Mouse (Mus musculus): Measurements from ENCODE around the gene Hhat. TPM values are rescaled to one million over a fixed set of nuclear protein-coding genes. Genes with fewer than 3 reads are reported as not detected.

Gene Hhat
- polyA plus RNA-seq, 1 experiment = 3.9 TPM

DNA sequence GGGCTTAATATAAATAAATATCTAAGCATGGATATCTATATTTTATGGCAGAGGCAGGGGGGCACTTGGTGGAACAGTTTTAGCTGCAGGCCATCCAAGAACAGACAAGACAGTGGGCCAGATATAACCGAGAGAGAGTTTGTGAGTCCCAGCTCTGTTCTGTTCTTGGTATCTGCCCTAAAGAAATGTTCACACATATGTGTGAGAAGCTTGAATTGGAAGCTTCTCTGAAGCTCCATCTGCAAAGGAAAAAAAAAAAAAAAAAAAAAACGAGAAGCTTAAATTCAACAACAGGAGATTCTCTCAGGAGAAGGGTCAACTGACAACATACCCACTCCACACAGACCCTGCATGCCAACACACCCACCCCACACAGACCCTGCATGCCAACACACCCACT lies 188.1 kb downstream of the Hhat start:
- Histone ChIP-seq H3ac (ENCODE audit: control insufficient read depth, insufficient read length, low read depth) (no peak overlapping the region), H3K79me3 (ENCODE audit: low read depth) (no peaks in the 10 kb centered on the region), H3K79me2 (ENCODE audit: control insufficient read depth, insufficient read depth) (no peaks in the 10 kb centered on the region), H3K27me3 (ENCODE audit: control insufficient read depth, insufficient read depth, insufficient read length) (no peaks in the 10 kb centered on the region), H3K36me3 (ENCODE audit: control insufficient read depth, insufficient read depth) (no peaks in the 10 kb centered on the region), H3K4me3 (ENCODE audit: insufficient read depth, poor library complexity, severe bottlenecking) (no peak overlapping the region)
- TF ChIP-seq CEBPB (IDR thresholded peaks at IDR 0.05; ENCODE audit: low read depth) = no peak
- TF ChIP-seq MAX (IDR thresholded peaks at IDR 0.05) = no peak
- TF ChIP-seq FOSL1 (IDR thresholded peaks at IDR 0.05; ENCODE audit: insufficient read depth, low read length, poor library complexity, severe bottlenecking) = no peak
- TF ChIP-seq CTCF (IDR thresholded peaks at IDR 0.05; ENCODE audit: control insufficient read depth, insufficient read depth, insufficient read length) = no peak

DNA sequence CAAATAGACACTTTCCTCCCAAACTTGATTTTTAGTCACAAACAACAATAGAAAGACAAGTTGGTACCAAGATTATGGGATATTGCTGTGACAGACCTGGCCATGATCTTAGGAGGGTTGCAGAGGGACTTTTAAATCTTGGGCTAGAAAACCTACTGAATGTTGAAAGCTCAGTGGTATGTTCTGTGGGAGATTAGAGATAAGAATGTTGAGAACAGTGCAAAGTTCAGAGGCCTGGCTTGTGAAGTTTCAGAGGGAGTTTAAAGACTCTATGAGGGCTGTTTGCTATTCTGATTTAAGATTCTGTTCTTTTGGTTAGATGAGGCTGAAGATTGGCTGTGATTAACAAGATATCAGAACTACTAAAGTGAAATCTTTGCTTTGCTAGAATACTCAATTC lies 206.3 kb downstream of the Hhat start:
- no peaks in the 10 kb centered on the region for H3K79me2 ChIP-seq (ENCODE audit: control insufficient read depth, insufficient read depth)
- no peaks in the 10 kb centered on the region for H3K79me3 ChIP-seq (ENCODE audit: low read depth)
- H3K36me3 ChIP-seq (ENCODE audit: control insufficient read depth, insufficient read depth) = no peaks in the 10 kb centered on the region
- no peak overlapping the region for H3ac ChIP-seq (ENCODE audit: control insufficient read depth, insufficient read length, low read depth)
- H3K4me3 ChIP-seq (ENCODE audit: insufficient read depth, poor library complexity, severe bottlenecking) = no peak overlapping the region
- TF ChIP-seq CTCF (IDR thresholded peaks at IDR 0.05; ENCODE audit: control insufficient read depth, insufficient read depth, insufficient read length) (no peak), USF1 (IDR thresholded peaks at IDR 0.05; ENCODE audit: low read depth) (no peak), FOSL1 (IDR thresholded peaks at IDR 0.05; ENCODE audit: insufficient read depth, low read length, poor library complexity, severe bottlenecking) (no peak), MAX (IDR thresholded peaks at IDR 0.05) (no peak), CEBPB (IDR thresholded peaks at IDR 0.05; ENCODE audit: low read depth) (no peak), MYOD1 (IDR thresholded peaks at IDR 0.05; ENCODE audit: control insufficient read depth, insufficient read length, low read depth) (no peak), MYOG (IDR thresholded peaks at IDR 0.05; ENCODE audit: control insufficient read depth, extremely low read depth, insufficient read length) (no peak)
- no peaks in the 10 kb centered on the region for H3K27me3 ChIP-seq (ENCODE audit: control insufficient read depth, insufficient read depth, insufficient read length)

DNA sequence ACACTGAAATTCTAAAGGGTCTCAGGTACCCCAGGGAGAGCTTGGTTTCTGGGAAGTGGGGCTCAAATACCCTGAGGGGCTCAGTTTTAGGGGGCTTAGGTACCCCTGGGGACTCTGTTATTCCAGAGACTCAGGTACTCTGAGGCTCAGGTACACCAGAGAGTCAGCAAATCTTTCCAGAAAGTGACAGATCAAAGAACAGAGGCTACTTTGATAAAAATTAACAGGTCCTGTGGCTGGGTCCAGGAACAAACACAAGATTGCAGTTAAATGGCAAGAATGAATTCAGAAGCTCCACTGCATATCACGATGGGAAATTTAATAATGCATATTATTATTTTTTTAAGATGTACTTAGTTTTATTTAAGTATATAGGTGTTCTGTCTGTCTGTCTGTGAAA lies 211.7 kb downstream of the Hhat start:
- Histone ChIP-seq H3K79me2 (ENCODE audit: control insufficient read depth, insufficient read depth) (no peaks in the 10 kb centered on the region), H3K36me3 (ENCODE audit: control insufficient read depth, insufficient read depth) (no peaks in the 10 kb centered on the region), H3K79me3 (ENCODE audit: low read depth) (no peaks in the 10 kb centered on the region), H3ac (ENCODE audit: control insufficient read depth, insufficient read length, low read depth) (no peak overlapping the region), H3K27me3 (ENCODE audit: control insufficient read depth, insufficient read depth, insufficient read length) (no peaks in the 10 kb centered on the region), H3K4me3 (ENCODE audit: insufficient read depth, poor library complexity, severe bottlenecking) (no peak overlapping the region)
- TF ChIP-seq MYOG (IDR thresholded peaks at IDR 0.05; ENCODE audit: control insufficient read depth, extremely low read depth, insufficient read length) = no peak
- no peak for TF ChIP-seq MYOD1 (IDR thresholded peaks at IDR 0.05; ENCODE audit: control insufficient read depth, insufficient read length, low read depth)
- no peak for TF ChIP-seq CEBPB (IDR thresholded peaks at IDR 0.05; ENCODE audit: low read depth)
- TF ChIP-seq CTCF (IDR thresholded peaks at IDR 0.05; ENCODE audit: control insufficient read depth, insufficient read depth, insufficient read length) = no peak
- TF ChIP-seq FOSL1 (IDR thresholded peaks at IDR 0.05; ENCODE audit: insufficient read depth, low read length, poor library complexity, severe bottlenecking) = no peak
- no peak for TF ChIP-seq USF1 (IDR thresholded peaks at IDR 0.05; ENCODE audit: low read depth)
- no peak for TF ChIP-seq MAX (IDR thresholded peaks at IDR 0.05)

DNA sequence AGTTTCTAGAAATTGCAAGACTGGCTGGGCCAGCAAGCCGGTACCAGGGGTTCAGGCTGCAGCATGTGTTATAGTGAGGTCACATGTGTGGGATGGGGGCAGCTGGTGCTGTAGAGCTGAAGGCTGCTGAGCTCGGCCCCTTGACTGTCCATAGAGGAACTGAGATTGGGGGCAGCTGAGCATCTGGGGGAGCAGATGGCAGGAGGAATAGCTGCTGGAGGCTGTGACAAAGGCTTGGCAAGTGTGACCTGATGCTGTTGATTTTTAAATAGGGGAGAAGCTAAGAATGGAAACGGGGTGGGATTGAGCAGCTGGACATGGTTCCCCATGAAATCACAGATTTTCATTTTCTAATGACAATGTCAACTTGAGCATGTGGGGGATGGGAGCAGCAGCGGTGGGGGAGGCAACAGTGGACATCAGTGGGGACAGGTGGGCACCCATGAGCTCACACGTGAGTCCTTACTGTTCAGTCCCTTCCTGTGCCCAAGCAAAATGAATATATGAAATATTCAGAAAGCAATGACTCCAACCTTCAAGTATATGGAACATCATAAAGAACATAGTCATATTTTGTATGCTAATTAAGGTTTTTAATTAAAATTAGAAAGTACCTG lies 212.9 kb downstream of the Hhat start:
- H3K36me3 ChIP-seq (ENCODE audit: control insufficient read depth, insufficient read depth) = no peaks in the 10 kb centered on the region
- H3K79me2 ChIP-seq (ENCODE audit: control insufficient read depth, insufficient read depth) = no peaks in the 10 kb centered on the region
- H3K79me3 ChIP-seq (ENCODE audit: low read depth) = no peaks in the 10 kb centered on the region
- H3K27me3 ChIP-seq (ENCODE audit: control insufficient read depth, insufficient read depth, insufficient read length) = no peaks in the 10 kb centered on the region
- no peak for TF ChIP-seq FOSL1 (IDR thresholded peaks at IDR 0.05; ENCODE audit: insufficient read depth, low read length, poor library complexity, severe bottlenecking)
- no peak for TF ChIP-seq MYOD1 (IDR thresholded peaks at IDR 0.05; ENCODE audit: control insufficient read depth, insufficient read length, low read depth)
- no peak for TF ChIP-seq CEBPB (IDR thresholded peaks at IDR 0.05; ENCODE audit: low read depth)
- TF ChIP-seq CTCF (IDR thresholded peaks at IDR 0.05; ENCODE audit: control insufficient read depth, insufficient read depth, insufficient read length) = no peak
- TF ChIP-seq MAX (IDR thresholded peaks at IDR 0.05) = no peak
- TF ChIP-seq USF1 (IDR thresholded peaks at IDR 0.05; ENCODE audit: low read depth) = no peak
- no peak for TF ChIP-seq MYOG (IDR thresholded peaks at IDR 0.05; ENCODE audit: control insufficient read depth, extremely low read depth, insufficient read length)
- H3K4me3 ChIP-seq (ENCODE audit: insufficient read depth, poor library complexity, severe bottlenecking) = no peak overlapping the region
- H3ac ChIP-seq (ENCODE audit: control insufficient read depth, insufficient read length, low read depth) = no peak overlapping the region

DNA sequence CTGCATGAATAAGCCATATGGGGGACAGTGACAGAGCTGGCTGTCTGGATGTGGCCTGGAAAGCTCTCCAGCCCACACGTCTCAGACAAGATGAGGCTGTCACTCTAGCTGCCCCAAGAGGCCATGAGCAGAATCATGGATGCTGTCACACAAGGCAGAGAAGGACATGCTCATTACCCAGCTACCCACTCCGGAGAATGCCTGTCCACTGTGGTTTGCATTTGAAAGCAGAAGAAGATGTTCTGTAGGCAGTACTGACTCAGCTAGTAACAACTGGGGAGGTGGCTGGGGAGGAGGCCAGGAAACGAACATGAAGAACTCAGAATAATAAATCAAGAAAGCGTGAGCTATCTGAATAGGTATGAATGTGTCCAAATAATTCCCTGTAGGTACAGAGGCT lies 215.5 kb downstream of the Hhat start:
- Histone ChIP-seq H3ac (ENCODE audit: control insufficient read depth, insufficient read length, low read depth) (no peak overlapping the region), H3K36me3 (ENCODE audit: control insufficient read depth, insufficient read depth) (no peaks in the 10 kb centered on the region), H3K79me2 (ENCODE audit: control insufficient read depth, insufficient read depth) (no peaks in the 10 kb centered on the region), H3K4me3 (ENCODE audit: insufficient read depth, poor library complexity, severe bottlenecking) (no peak overlapping the region), H3K27me3 (ENCODE audit: control insufficient read depth, insufficient read depth, insufficient read length) (no peaks in the 10 kb centered on the region), H3K79me3 (ENCODE audit: low read depth) (no peaks in the 10 kb centered on the region)
- TF ChIP-seq MYOG (IDR thresholded peaks at IDR 0.05; ENCODE audit: control insufficient read depth, extremely low read depth, insufficient read length) = no peak
- TF ChIP-seq CTCF (IDR thresholded peaks at IDR 0.05; ENCODE audit: control insufficient read depth, insufficient read depth, insufficient read length) = no peak
- TF ChIP-seq MAX (IDR thresholded peaks at IDR 0.05) = no peak
- no peak for TF ChIP-seq CEBPB (IDR thresholded peaks at IDR 0.05; ENCODE audit: low read depth)
- no peak for TF ChIP-seq USF1 (IDR thresholded peaks at IDR 0.05; ENCODE audit: low read depth)
- TF ChIP-seq MYOD1 (IDR thresholded peaks at IDR 0.05; ENCODE audit: control insufficient read depth, insufficient read length, low read depth) = no peak
- no peak for TF ChIP-seq FOSL1 (IDR thresholded peaks at IDR 0.05; ENCODE audit: insufficient read depth, low read length, poor library complexity, severe bottlenecking)

DNA sequence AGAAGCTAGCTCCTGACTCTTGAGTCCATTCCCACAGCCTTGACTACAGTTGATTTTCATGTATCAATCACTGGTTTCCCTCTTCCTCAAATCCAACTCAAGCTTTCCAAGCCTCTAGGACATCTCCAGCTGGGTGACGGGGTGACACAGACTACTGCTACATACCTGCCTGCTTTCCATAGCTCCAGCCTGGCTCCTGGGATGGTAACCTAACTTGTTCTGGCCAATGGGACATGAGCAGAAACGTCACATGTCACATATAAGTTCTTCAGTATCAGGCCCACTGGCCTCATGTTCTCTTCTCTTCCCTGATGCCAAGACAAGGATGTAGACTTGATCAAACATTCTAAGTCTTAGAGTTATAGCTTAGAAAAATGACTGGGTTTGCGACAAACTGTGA lies 220.5 kb downstream of the Hhat start:
- H3K79me2 ChIP-seq (ENCODE audit: control insufficient read depth, insufficient read depth) = no peaks in the 10 kb centered on the region
- H3K27me3 ChIP-seq (ENCODE audit: control insufficient read depth, insufficient read depth, insufficient read length) = no peaks in the 10 kb centered on the region
- TF ChIP-seq USF1 (IDR thresholded peaks at IDR 0.05; ENCODE audit: low read depth) (no peak), CTCF (IDR thresholded peaks at IDR 0.05; ENCODE audit: control insufficient read depth, insufficient read depth, insufficient read length) (no peak), MYOD1 (IDR thresholded peaks at IDR 0.05; ENCODE audit: control insufficient read depth, insufficient read length, low read depth) (no peak), CEBPB (IDR thresholded peaks at IDR 0.05; ENCODE audit: low read depth) (no peak), MAX (IDR thresholded peaks at IDR 0.05) (no peak), MYOG (IDR thresholded peaks at IDR 0.05; ENCODE audit: control insufficient read depth, extremely low read depth, insufficient read length) (no peak), FOSL1 (IDR thresholded peaks at IDR 0.05; ENCODE audit: insufficient read depth, low read length, poor library complexity, severe bottlenecking) (no peak)
- no peak overlapping the region for H3ac ChIP-seq (ENCODE audit: control insufficient read depth, insufficient read length, low read depth)
- no peaks in the 10 kb centered on the region for H3K79me3 ChIP-seq (ENCODE audit: low read depth)
- no peaks in the 10 kb centered on the region for H3K36me3 ChIP-seq (ENCODE audit: control insufficient read depth, insufficient read depth)
- H3K4me3 ChIP-seq (ENCODE audit: insufficient read depth, poor library complexity, severe bottlenecking) = no peak overlapping the region
